Mouse (Mus musculus) CD4-positive helper T cell, adult 2 months (primary cell): ENCODE measurements around the gene Igll1.

Experiments
- DNase-seq: peaks from one replicate; pipeline ENCODE4 v3.0.0-alpha.2; 2012; ENCODE audit warnings: low read depth, missing footprints, low spot score

The Igll1 gene

GRCm38 (mm10) chr16:16854836-16855235 is 8.9 kb downstream of the Igll1 start:
- DNase-seq: peak; percentile 67

- no peak for DNase-seq
Measured at GRCm38 (mm10) chr16:16852411-16852810, 11.4 kb downstream of the Igll1 start.

- DNase-seq: no peak
Measured at GRCm38 (mm10) chr16:16849196-16849595, 14.6 kb downstream of the Igll1 start.

GRCm38 (mm10) chr16:16829671-16830070 is 34.1 kb downstream of the Igll1 start:
- DNase-seq: no peak

- peak; percentile 89 for DNase-seq
Measured at GRCm38 (mm10) chr16:16828757-16829615, 34.8 kb downstream of the Igll1 start, which contains the start of gene Spag6l. TSS of gene Spag6l (minus strand) at chr16:16829456.

GRCm38 (mm10) chr16:16826223-16826622 is 37.6 kb downstream of the Igll1 start:
- DNase-seq: no peak

GRCm38 (mm10) chr16:16825476-16825875 is 38.3 kb downstream of the Igll1 start:
- DNase-seq: no peak
